Mouse (Mus musculus) MEL (cell line): ENCODE measurements at regions not wholly inside any gene's neighbourhood (a gene's known extent, or its start where the extent isn't known, plus 50 kb on each side); places are given as distances from the start of the nearest gene placed in this dataset.

Experiments
- CHD2 ChIP-seq: IDR thresholded peaks from 2 replicates; pipeline ENCODE4 v1.6.1; 2011; ENCODE audit warnings: low read length, improper control_type of control experiment
- CTCF ChIP-seq, 3 experiments: IDR thresholded peaks in 2 of 3; conservative IDR thresholded peaks in 1 of 3; 2 replicates each; pipeline ENCODE4 v1.5.1; 2011 to 2012; ENCODE audit warnings: low read length in 3 of 3, low read depth in 2 of 3, mild to moderate bottlenecking in 2 of 3, improper control_type of control experiment in 1 of 3, inconsistent platforms in 1 of 3, mixed read lengths in 1 of 3, moderate library complexity in 1 of 3; ENCODE audit not compliant: control insufficient read depth in 1 of 3, insufficient read depth in 1 of 3, poor library complexity in 1 of 3, severe bottlenecking in 1 of 3
- EP300 ChIP-seq, 2 experiments: IDR thresholded peaks; 2 replicates each; pipeline ENCODE4 v1.6.1; 2011; ENCODE audit warnings: improper control_type of control experiment in 2 of 2, low read length in 2 of 2, low read depth in 1 of 2, mild to moderate bottlenecking in 1 of 2
- HCFC1 ChIP-seq: IDR thresholded peaks from 2 replicates; pipeline ENCODE4 v1.6.1; 2012; ENCODE audit warnings: low read depth, mild to moderate bottlenecking, inconsistent platforms, low read length, improper control_type of control experiment, moderate library complexity
- JUND ChIP-seq: IDR thresholded peaks from 2 replicates; pipeline ENCODE4 v1.6.1; 2011; ENCODE audit warnings: low read depth, mild to moderate bottlenecking, improper control_type of control experiment, low read length
- RAD21 ChIP-seq: IDR thresholded peaks from 2 replicates; pipeline ENCODE4 v1.6.1; 2011; ENCODE audit warnings: mild to moderate bottlenecking, low read depth, low read length, improper control_type of control experiment

DNA sequence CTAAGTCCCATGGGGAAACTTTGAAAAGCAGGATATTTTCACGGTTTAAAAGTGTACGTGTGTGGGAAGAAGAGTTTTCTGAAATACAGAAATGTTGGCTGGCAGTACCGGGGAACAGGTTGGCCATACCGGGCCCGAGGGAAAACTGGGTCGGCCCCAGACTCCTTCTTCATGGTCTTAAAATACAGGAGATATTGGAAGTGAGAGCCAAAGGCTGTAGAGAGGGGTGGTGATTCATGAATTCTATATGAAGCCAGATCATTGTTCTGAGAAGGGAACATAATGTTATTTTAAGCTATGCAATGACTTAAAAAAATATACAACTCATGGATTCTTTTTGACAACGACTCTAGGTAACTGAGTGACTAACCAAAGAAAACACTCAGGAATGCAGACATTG is 133.3 kb upstream of the Atxn1 start:
- TF ChIP-seq JUND = no peak
- no peak for TF ChIP-seq CHD2
- no peak for TF ChIP-seq HCFC1
- no peak for TF ChIP-seq CTCF (IDR thresholded peaks at IDR 0.05 in 2 of 3, conservative IDR thresholded peaks at IDR 0.05 in 1 of 3; ENCODE audit: control insufficient read depth in 1 of 3, insufficient read depth in 1 of 3, low read depth in 2 of 3, low read length in 3 of 3, poor library complexity in 1 of 3, severe bottlenecking in 1 of 3)
- no peak for TF ChIP-seq RAD21
- TF ChIP-seq EP300 (IDR thresholded peaks at IDR 0.05; ENCODE audit: low read depth in 1 of 2, low read length in 2 of 2) = no peak
